Mouse (Mus musculus) liver (tissue): Measurements from ENCODE around the gene Zfp639.

Experiments
- DNase-seq: peaks from one replicate; pipeline ENCODE4 v3.0.0-alpha.2; 2020; ENCODE audit warnings: mixed read lengths

Zfp639 gene

GRCm38 (mm10) chr3:32506366-32507225 is 3.5 kb upstream of the Zfp639 start:
- DNase-seq = no peak

GRCm38 (mm10) chr3:32508666-32509324 is 1.3 kb upstream of the Zfp639 start:
- peak; percentile 62 for DNase-seq

- DNase-seq = peak; percentile 97
Observed at GRCm38 (mm10) chr3:32510375-32511190, 524 bp downstream of the Zfp639 start.

GRCm38 (mm10) chr3:32511191-32511550 is 1.1 kb downstream of the Zfp639 start:
- DNase-seq = peak; percentile 46

- peak; percentile 29 for DNase-seq
Observed at GRCm38 (mm10) chr3:32512686-32513284, 2.7 kb downstream of the Zfp639 start.

GRCm38 (mm10) chr3:32513528-32513927 is 3.5 kb downstream of the Zfp639 start:
- no peak for DNase-seq

- no peak for DNase-seq
Observed at GRCm38 (mm10) chr3:32527181-32527580, 17.1 kb downstream of the Zfp639 start.

- peak; percentile 95 for DNase-seq
Observed at GRCm38 (mm10) chr3:32529303-32529898, 19.3 kb downstream of the Zfp639 start, which contains the start of gene Mfn1. Gene Mfn1 (plus strand): TSS chr3:32529465.

GRCm38 (mm10) chr3:32530041-32530440 is 20.0 kb downstream of the Zfp639 start:
- no peak for DNase-seq

GRCm38 (mm10) chr3:32535692-32536091 is 25.6 kb downstream of the Zfp639 start:
- no peak for DNase-seq

GRCm38 (mm10) chr3:32537556-32537955 is 27.5 kb downstream of the Zfp639 start:
- DNase-seq = no peak

GRCm38 (mm10) chr3:32538091-32538490 is 28.0 kb downstream of the Zfp639 start:
- DNase-seq = no peak

GRCm38 (mm10) chr3:32553061-32553460 is 43.0 kb downstream of the Zfp639 start:
- DNase-seq = no peak

- DNase-seq = no peak
Observed at GRCm38 (mm10) chr3:32563401-32563800, 53.3 kb downstream of the Zfp639 start.
